Mouse (Mus musculus): ENCODE results near the gene Acot10. TPM values are rescaled to one million over a fixed set of nuclear protein-coding genes. Genes with fewer than 3 reads are reported as not detected.

Acot10 gene
- polyA plus RNA-seq, 1 experiment from 2014 or later: 0.16 TPM

DNA sequence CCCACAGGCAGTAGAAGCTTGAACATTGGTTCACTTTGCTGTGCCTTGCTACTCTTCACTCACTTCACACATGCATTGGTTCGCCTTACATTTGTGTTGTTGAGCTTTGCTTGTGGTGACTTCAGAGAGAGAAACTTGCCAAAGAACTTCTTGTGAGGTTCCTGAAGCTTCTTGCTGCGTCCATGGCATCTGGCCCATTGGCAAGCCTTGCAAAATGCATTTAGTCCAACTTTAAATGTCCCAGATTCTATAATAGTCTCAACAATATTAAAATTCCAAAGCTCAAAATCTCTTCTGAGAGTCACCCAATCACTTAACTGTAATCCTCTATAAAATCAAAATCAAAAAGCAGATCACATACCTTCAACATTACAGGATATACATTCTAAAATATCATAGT is 6.3 kb downstream of the Acot10 start:
- no peak for ATAC-seq (ENCODE audit: insufficient read depth)
- H3K9ac ChIP-seq: no peak overlapping the region
- H3K4me2 ChIP-seq: no peak overlapping the region
- H3K4me3 ChIP-seq (ENCODE audit: low read depth, low read length): no peak overlapping the region
- no peaks in the 10 kb centered on the region for H3K9me3 ChIP-seq (ENCODE audit: low read depth, low read length)
- no peaks in the 10 kb centered on the region for H3K27me3 ChIP-seq (ENCODE audit: insufficient read depth, low read length)
- H3K27ac ChIP-seq (ENCODE audit: low read depth): no peak overlapping the region
- no peak for DNase-seq
- H3K36me3 ChIP-seq (ENCODE audit: insufficient read depth): no peaks in the 10 kb centered on the region
- TF ChIP-seq CTCF (IDR thresholded peaks at IDR 0.05; ENCODE audit: low read depth): no peak
- 66% methylated on average over 2 of the region's 2 CpGs for WGBS
- H3K4me1 ChIP-seq (ENCODE audit: insufficient read depth): no peaks in the 10 kb centered on the region

DNA sequence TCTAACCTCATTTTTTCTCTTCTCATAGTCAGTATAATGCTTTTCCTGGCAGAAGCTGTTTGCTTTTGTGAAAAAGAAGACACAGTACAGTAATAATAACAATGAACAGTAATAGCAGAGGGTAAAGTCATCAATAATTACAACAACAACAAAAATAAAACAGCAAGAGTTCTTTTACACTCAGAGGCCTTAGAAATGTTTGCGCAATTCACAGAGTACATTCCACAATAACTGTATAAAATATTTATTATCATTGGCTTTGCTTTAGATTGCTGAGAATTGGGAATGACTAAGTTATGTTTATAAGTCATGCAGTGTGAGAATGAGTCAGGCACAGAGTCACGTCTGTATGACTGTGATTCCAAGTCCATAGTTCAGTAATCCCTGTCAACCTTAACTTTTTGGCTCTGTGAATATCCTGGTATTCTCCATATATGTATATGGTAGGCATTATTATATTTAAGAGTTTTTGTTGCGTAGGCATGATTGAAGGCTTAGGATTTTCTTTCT is 23.6 kb downstream of the Acot10 start:
- Histone ChIP-seq H3K4me3 (ENCODE audit: low read depth, low read length) (no peak overlapping the region), H3K4me1 (ENCODE audit: insufficient read depth) (no peaks in the 10 kb centered on the region), H3K27ac (ENCODE audit: low read depth) (no peak overlapping the region), H3K36me3 (ENCODE audit: insufficient read depth) (no peaks in the 10 kb centered on the region), H3K9me3 (ENCODE audit: low read depth, low read length) (no peaks in the 10 kb centered on the region), H3K4me2 (no peak overlapping the region), H3K9ac (no peak overlapping the region), H3K27me3 (ENCODE audit: insufficient read depth, low read length) (no peaks in the 10 kb centered on the region)
- 80% methylated on average over 3 of the region's 3 CpGs for WGBS
- ATAC-seq (ENCODE audit: insufficient read depth) (no peak), DNase-seq (no peak)
- TF ChIP-seq CTCF (IDR thresholded peaks at IDR 0.05; ENCODE audit: low read depth): no peak

DNA sequence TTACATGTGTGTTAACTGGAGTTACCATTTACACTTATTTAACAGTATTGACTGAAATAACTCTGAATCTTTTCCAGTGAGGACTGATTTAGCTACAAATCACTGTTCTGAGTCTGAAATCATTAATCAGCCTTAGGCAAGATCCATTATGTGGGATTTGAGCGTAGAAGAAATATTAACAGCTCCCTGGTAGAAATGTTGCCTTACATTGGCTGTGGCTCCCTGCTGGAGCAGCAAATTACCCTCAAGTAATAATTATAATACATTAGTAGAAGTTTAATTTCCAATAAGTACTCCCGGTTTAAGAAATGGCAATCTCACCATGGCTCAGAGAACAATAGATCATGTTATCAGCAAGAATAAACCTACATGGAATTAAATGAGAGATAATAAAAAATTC is 27.4 kb downstream of the Acot10 start:
- H3K9me3 ChIP-seq (ENCODE audit: low read depth, low read length): no peaks in the 10 kb centered on the region
- no peaks in the 10 kb centered on the region for H3K36me3 ChIP-seq (ENCODE audit: insufficient read depth)
- 77% methylated on average over 2 of the region's 2 CpGs for WGBS
- TF ChIP-seq CTCF (IDR thresholded peaks at IDR 0.05; ENCODE audit: low read depth): no peak
- H3K4me2 ChIP-seq: no peak overlapping the region
- H3K27me3 ChIP-seq (ENCODE audit: insufficient read depth, low read length): no peaks in the 10 kb centered on the region
- H3K4me3 ChIP-seq (ENCODE audit: low read depth, low read length): no peak overlapping the region
- no peak overlapping the region for H3K9ac ChIP-seq
- no peak overlapping the region for H3K27ac ChIP-seq (ENCODE audit: low read depth)
- H3K4me1 ChIP-seq (ENCODE audit: insufficient read depth): no peaks in the 10 kb centered on the region
- DNase-seq (no peak), ATAC-seq (ENCODE audit: insufficient read depth) (no peak)

DNA sequence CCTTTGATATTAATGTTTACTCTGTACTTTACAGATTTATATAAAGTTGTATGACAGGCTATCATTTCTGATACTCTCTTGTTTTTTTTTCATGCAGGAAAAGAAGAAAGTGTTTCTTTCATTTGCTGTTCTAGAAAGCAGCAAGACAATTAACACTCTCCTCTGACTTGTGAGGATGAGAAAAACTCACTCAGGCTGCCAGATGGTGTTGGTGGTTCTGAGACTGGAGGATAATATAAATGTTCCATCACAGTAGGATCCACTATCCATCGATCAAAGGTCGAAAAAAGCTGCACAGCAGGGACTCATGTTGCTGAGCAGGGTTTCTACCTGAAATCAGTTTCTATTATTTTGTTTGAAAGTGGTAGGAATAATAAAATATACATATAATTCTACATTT is 32.0 kb downstream of the Acot10 start:
- Histone ChIP-seq H3K4me1 (ENCODE audit: insufficient read depth) (no peaks in the 10 kb centered on the region), H3K4me2 (no peak overlapping the region), H3K27me3 (ENCODE audit: insufficient read depth, low read length) (no peaks in the 10 kb centered on the region), H3K27ac (ENCODE audit: low read depth) (no peak overlapping the region), H3K9ac (no peak overlapping the region), H3K9me3 (ENCODE audit: low read depth, low read length) (no peaks in the 10 kb centered on the region), H3K4me3 (ENCODE audit: low read depth, low read length) (no peak overlapping the region), H3K36me3 (ENCODE audit: insufficient read depth) (no peaks in the 10 kb centered on the region)
- 43% methylated on average over 2 of the region's 2 CpGs for WGBS
- DNase-seq (no peak), ATAC-seq (ENCODE audit: insufficient read depth) (no peak)
- no peak for TF ChIP-seq CTCF (IDR thresholded peaks at IDR 0.05; ENCODE audit: low read depth)

Other genes with a start within 250 kb of the Acot10 start
- 0.04 and 0.08 TPM in 2 replicates for gene Cdh12, start 217.5 kb downstream of the Acot10 start, polyA plus RNA-seq (2014; fragmentation: Nextera tagmentation; extraction: Ambion mirVana)

Measured in lung, embryonic 14.5 days (tissue).